Mouse (Mus musculus): ENCODE results near the gene Hspa1a.
A peak's percentile ranks its signal among the peaks of the same experiment; 100 is the strongest.
"Not testable (repeated sequence)": the region's sequence is repeated elsewhere in the genome, so short reads cannot be mapped to it uniquely, and the experiment has no call there.

The Hspa1a gene

DNA sequence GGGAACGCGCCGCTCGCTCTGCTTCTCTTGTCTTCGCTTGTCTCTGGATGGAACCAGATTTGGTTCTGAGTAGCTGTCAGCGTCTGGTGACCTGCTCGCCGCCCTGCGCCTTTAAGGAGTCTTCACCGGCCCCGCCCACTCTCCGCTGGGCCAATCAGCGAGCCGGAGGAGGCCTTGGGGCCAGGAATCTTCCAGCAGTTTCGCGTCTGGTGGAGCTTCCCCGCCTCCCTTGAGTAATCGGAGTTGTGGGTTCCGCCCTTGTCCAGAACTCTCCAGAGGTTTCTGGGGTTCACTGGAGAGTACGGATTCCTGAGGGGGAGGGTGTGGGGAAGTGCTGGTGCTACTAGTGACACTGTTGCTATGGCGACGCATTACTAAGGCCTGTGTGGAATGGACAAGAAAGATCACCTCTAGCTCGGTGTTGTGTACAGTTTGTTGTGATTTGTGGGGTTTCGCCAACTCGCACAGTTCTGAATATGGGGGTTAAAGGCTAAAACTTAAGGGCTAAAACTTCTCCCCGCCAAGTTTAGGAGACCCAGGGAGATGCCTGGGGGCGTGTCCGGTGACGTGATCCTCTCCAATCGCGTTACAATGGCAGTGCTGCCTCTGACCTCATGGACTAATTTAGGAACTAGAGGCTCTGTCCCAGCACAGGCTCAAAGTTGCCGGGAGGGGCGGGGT lies at the start of gene Hspa1a, which contains the start of gene Hspa1l:
TSS of gene Hspa1a (minus strand) at position 88 of the 681 bp plus-strand sequence.
TSS of gene Hspa1l (plus strand) at position 635 of the 681 bp plus-strand sequence.
- peak; percentile 77 to 78 for DNase-seq

DNA sequence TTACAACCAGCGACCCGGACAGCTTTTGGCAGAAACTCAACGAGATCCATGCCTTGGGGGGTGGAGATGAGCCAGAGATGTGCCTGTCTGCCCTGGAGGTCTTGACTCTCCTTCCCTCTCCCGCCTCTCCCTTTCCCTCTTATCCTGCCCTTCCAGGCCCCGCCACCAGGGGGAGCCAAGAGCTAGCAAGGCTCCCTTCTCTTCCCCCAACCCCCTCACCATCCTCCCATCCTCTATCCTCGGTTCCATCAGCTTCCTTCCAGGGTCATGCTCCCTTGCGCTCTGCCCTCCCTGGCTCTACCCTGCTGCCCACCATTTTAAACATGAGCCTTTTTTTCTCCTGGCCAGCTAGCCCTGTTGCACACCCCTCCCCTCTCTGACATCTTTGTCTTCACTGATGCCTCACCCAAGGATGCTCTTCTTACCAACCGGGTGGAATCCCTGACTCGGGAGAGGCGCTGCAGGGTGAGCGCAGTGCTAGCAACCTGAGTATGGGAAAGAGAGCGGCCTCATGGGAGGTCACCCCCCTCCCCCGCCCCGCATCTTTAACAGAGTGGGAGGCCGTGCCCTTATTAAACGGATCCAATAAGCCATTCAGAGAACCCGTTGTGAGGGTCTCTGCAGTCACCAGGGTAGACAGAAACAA lies 49.3 kb upstream of the Hspa1a start:
- peak; percentile 97 to 98 for DNase-seq

DNA sequence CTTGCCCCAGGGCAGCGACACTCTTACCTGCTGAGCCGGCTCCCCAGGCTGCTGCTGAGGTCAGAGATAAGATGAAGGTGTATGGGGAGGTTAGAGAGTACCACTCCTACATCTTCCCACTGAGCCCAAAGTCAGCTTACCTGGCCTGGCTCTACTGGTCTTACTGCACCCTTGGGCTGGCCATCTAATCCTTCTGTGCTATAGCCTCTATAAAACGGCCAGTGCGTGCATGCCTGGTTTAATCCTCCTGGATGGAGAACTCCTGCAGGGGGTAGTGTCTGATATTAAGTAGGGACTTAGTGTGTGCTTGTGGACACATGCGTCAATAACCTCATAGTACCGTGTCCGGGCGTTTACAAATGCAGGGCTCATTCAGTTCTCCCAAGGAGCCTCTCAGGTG lies 48.6 kb upstream of the Hspa1a start:
- no peak for DNase-seq

DNA sequence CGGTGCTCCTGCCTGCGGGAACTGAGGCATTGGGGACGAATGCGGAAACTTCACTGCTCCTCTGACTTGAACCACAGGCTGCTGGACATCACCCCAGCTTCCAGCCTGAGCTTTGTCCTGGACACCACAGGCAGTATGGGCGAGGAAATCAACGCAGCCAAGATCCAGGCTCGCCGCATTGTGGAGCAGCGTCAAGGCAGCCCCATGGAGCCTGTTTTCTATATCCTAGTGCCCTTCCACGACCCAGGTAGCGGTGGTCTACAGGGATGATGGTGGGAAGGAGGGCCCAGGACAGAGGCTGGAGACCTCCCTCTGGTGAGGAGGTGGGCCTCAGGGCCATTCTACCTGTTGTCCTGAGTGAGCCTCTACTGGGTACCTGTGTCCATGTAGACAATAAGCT lies 47.9 kb upstream of the Hspa1a start:
- DNase-seq: peak in 1 of 2 experiments; percentile 18

DNA sequence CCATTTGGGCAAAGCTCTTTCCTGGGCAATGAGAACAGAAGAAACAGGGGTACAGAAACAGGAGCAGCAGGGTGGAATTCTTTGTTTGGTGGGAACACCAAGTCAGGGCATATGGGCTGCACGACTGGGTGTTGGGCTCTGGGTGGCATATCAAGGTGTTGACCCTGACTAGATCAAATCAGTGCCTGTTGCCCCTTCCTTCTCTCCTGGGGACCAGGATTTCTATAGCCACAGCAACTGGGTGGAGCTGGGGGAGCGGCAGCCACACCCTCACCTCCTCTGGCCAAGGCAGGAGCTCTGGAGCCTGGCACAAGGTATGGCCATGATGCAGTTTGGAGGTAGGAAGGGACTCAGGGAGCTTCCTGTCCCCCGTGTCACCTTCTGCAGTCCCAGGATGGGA lies 46.2 kb upstream of the Hspa1a start:
- DNase-seq: no peak

DNA sequence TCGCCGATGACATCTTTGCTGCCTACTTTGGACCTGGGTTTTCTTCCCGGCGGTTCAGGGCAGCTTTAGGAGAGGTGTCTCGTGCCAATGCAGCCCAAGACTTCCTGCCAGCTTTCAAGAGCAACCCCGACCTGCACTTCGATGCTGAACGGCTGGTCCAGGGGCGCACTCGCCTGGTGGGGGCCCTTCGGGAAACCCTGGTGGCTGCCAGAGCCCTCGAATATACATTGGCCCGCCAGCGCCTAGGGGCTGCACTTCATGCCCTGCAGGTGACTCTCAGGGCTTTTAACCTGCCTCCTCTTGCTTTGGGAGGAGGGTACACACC lies 45.7 kb upstream of the Hspa1a start:
- no peak for DNase-seq

DNA sequence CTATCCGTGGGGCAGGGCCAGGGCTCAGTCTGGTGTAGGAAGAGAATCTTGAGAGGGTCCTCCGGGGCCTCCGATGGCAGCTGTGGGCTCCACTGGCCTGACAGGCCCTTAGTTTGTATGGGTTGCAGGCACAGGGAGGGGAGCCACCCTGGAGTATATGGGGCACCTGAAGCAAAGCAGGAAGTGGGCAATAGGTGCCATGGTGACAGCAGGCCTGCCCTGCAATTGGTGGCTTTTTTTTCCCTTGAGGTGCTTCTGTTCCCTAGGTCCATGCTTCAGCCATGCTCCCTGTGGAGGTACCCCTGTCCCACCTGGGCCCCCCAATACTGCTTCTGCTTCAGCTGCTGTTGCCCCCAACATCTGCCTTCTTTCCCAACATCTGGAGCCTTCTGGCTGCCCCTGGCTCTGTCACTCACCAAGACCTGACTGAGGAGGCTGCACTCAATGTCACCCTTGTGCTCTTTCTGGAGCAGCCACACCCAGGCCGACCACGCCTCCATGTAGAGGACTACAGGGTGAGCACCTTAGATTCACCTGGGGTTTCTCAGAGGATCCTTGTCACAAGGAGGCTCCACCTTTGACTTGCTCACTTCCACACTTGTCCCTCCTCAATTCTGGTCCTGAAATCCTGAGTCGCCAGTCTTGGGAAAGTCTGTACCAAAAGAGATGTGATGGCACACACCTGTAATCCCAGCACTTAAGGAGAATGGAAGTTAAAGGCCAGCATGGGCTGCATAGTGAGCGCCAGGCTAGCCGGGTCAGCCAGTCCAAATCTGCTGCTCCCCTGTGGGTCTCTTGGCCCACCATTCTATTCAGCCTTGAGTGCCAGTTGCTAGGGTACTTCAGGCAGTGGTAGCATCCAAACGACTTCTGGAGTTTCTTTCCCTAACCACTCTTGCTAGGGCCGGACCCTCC lies 45.1 kb upstream of the Hspa1a start:
- DNase-seq: peak; percentile 63 to 71

DNA sequence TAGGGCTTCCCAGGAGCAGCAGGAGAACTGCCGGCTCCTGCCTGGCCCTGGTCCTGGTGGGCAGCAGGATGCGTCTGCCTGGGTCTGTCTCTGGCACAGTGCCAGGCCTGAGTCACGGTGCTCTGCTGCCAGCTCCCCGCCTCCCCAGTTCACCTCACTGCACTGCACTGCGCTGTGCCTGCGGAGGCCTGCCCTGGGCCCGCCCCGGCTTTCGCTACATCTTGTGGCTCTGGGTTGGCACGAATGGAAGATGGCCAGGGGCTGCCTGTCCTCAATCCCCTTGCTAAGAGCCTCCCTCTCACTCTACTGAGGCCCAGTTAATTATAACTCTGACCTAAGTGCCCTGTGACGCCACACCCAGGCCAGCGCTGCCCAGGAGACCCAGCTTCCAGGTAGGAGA lies 44.4 kb upstream of the Hspa1a start, which contains the start of gene Vwa7:
TSS of gene Vwa7 (plus strand) at position 204 of the 400 bp plus-strand sequence.
- DNase-seq: peak; percentile 93 to 95

DNA sequence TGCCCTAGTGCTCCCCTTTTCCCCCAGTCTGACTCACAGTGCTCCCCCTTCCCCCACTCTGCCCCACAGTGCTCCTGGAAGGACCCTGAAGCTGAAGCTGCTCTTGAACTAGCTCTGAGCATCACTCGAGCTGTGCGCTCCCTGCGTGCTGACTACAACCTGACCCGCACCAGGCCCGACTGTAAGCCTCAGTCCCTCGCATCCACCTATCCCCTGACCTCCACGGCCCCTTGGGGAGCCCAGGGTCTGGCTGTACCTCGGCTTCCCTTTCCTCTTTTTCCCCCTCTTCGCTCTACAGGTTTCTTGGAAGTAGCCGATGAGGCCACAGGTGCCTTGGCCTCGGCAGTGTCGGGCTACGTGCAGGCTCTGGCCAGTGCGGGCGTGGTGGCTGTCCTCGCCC lies 43.3 kb upstream of the Hspa1a start:
- no peak for DNase-seq

DNA sequence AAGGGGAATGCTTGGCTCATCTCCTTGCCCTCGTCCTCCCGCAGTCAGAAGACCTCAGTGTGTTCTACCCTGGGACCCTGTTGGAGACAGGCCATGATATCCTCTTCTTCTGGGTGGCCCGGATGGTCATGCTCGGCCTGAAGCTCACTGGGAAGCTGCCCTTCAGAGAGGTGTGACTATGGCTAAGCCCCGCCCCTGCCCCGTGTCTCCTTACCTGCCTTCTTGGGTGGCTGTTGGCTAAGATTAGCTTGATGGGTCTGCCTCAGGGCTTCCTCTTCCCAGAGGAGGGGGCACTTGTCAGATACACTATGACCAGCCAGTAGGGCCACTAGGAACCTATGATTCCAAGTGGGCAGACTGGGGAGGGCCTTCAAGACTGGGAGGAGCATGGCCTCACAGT lies 41.3 kb upstream of the Hspa1a start:
- peak; percentile 9 to 14 for DNase-seq

DNA sequence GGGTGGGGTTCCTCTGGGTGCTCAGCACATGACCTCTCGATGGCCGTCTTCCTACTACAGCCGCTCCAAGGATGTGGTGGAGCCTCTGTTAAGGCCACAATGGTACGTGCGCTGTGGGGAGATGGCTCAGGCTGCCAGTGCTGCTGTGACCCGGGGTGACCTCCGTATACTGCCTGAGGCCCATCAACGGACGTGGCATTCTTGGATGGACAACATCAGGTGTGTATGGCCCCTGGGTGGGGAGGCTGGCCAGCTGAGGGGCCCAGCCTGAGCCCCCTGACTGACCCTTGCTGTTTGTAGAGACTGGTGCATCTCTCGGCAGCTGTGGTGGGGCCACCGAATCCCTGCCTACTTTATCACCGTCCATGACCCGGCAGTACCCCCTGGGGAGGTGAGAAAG lies 40.5 kb upstream of the Hspa1a start:
- peak in 1 of 2 experiments; percentile 16 for DNase-seq

DNA sequence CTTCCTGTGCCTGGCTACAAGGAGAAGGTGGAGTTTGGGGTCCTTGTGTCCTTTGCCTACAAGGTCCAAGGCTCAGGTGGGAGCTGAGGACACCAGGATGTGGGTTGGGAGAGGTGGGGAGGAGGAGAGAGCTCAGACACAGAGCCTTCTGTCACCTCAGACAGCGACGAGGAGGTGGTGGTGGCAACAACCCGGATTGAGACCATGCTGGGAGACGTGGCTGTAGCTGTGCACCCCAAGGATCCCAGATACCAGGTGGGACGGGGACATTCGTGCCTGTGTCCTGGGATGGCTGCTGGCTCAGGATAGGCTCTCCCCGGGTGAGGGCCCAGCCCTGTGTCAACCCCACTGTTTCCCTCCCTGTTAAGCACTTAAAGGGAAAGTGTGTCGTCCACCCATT lies 39.5 kb upstream of the Hspa1a start:
- peak in 1 of 2 experiments; percentile 7 for DNase-seq

DNA sequence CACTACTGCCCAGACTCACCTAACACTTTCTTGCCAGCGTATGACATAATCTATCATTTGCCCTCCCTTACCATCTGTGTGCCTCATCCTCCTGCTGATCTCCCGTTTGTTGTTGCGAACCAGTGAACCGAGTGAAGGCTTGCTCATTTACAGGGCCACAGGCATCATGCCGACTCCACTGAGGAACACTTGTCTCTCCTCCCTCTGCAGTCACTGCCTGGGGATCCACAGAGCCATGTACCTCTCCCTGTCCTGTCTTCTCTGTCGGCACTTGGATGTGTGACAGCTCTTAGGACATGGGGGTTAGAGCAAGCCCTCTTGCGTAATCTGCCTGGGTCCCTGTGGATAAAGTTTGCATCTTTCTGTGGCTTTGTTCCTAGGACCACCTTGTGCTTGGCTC lies 37.6 kb upstream of the Hspa1a start:
- DNase-seq: peak; percentile 77 to 81

DNA sequence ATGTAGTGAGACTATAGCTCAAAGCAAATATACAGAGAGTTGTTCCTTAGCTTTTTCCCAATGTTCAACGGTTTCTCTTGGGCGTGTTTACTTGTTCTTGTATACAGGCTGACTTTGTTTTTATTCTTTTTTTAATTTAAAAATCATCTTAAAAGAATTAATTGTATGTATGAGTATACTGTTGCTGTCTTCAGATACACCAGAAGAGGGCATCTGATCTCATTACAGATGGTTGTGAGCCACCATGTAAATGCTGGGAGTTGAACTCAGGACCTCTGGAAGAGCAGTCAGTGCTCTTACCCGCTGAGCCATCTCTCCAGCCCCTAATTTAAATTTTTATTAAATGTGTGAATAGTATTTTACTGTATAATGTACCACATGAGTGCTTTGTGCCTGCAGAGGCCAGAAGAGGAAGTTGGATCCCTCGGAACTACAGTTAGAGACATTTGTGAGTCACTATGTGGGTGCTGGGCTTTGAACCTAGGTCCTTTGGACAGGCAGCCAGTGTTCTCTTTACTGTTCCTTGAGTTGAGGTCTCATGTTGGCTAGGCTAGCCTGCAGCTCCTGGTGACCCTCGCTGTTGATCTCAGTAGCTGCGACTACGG lies 35.5 kb upstream of the Hspa1a start:
- DNase-seq: no peak

DNA sequence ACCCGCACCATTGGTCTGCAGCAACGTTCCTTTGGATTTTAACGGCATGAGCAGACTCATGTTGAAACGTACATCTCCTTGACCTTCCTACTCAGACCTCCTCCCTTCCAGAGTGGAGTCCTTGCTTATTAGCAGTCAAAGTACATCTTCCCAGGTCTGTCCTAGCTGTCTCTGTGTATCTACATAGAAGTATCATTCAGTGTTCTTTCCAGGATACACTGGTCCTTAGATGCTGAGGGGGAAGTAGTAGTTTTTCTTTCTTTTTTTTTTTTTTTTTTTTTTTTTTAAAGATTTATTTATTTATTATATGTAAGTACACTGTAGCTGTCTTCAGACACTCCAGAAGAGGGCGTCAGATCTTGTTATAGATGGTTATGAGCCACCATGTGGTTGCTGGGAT lies 33.9 kb upstream of the Hspa1a start:
- not testable (repeated sequence) for DNase-seq

DNA sequence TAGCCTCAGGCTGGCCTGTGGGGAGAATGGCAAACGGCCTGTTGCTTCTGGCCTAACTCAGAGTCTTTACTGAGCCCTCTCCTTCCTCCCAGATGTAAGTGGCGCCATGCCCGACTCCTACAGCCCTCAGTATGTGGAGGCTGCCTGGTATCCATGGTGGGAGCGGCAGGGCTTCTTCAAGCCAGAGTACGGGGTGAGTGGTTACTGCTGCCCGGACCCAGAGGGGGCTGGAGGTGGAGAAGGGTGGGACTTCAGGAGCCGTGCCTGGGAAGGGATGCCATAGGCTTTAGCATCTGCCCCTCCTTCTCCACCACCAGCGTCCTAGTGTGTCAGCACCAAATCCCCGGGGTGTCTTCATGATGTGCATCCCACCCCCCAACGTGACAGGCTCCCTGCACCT lies 33.2 kb upstream of the Hspa1a start:
- peak in 1 of 2 experiments; percentile 9 for DNase-seq

DNA sequence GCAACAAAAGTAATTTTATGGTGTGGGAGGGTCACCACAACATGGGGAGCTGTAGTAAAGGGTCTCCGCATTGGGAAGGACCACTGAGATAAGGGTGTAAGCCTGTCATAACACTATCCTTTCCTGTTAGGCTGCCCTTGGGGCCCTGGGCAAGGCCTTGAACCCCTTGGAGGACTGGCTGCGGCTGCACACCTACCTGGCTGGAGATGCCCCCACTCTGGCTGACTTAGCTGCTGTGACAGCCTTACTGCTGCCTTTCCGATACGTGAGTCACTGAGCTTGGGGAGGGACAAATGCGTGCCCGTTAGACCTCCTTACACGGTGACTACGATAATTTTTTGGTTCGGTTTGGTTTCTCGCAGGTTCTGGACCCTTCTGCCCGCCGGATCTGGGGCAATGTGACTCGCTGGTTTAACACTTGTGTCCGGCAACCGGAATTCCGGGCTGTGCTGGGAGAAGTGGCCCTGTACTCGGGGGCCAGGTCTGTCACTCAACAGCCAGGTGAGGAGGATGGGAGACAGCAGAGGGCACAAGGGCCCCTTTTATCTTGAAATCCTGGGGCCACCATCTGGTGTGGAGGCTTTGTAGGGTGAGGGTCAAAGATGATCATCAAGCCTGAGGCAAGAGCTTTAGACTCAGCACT lies 32.2 kb upstream of the Hspa1a start:
- no peak for DNase-seq

DNA sequence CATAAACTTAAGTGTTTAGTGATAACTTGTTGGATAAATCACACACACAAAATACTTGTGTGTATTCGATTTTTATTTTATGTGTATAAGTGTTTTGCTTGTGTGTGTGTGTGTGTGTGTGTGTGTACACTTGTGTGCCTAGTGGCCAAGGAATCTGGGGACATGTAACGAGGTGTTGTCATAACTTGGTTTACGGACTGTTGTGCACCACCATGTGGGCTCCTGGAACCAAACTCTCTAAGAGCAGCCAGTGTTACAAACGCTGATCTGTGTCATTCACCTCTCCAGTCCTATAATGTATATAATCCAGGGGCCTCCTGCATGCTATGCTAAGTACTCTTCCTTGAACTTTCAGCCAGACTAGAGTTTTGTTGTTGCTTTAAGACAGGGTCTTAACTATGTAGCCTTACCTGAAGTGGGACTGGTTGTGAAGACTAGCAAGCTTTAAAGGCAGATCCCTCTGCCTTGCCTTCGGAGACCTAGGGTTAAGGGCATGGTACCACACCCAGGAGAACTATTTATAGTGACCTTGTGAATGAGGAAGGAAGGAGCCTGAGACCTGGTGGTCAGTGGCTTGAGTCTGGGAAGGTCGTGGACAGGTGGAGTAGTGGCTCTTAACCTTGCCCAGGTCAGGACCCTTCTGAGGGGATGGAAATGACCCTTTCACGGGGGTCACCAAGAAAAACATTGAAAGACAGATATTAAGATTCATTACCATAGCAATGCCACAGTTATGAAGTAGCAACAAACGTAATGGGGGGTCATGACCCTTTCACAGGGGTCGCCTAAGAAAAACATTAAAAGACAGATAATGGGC lies 31.3 kb upstream of the Hspa1a start:
- DNase-seq: no peak

DNA sequence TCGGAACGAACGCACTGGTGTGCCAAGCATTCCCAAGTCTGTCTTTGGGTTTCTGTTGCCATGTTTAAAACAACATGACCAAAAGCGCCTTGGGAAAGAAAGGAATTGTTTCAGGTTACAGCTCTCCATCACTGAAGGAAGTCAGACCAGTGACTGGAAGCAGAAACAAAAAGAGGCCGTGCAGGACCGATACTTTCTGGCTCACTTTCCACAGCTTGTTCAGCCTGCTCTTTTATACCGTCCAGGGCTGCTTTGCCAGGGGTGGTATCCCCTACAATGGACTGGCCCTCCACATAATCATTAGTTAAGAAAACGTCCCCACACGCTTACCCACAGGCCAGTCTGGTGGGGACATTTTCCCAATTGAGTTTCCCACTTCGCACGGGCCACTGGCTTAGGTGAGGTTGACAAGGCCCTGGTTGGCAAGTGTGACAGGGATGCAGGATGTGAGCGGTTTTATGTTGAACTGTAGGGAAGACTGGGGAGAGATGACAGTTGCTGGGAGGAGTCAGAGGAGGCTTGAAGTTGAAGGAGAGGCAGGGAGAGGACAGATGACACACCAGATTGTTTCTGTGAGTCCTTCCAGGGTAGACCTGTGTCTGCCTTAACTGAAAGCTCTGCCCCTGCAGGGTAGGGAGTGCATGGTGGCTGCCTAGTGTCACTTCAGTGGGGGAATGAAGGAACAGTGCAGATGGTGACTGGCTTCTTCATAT lies 30.4 kb upstream of the Hspa1a start:
- DNase-seq: peak; percentile 22 to 42

DNA sequence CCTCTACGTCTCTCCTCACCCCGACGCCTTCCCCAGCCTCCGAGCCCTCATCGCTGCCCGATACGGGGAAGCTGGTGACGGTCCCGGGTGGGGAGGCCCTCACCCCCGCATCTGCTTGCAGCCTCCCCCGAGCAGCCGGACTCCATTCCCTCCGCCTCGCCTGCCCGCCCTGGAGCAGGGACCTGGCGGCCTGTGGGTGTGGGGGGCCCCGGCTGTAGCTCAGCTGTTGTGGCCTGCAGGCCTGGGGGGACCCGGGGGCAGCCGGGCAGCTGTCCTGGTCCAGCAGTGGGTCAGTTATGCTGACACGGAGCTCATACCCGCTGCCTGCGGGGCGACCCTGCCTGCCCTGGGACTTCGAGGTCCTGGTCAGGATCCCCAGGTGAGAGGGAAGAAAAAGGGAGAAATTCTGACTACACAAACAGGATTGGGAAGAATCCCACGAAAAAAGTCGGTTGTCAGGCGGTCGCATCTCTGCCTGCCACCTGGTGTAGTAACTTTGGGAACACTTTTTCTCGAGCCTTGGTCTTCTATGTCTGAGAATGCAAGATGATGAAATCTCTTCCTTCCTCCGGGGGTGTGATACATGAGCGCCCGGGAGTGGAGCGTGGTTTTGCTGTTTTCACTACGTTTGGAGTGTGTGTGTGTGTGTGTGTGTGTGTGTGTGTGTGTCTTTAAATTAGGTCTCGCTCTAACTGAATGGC lies 29.6 kb upstream of the Hspa1a start:
- peak in 1 of 2 experiments; percentile 37 for DNase-seq

Measured in cerebellum, postnatal 10 days (tissue).